Mouse (Mus musculus) c-Kit-positive CD71-negative TER-119-negative erythroid progenitor cells, embryonic 14.5 days (primary cell): Measurements from ENCODE around the gene Srrm4.

Experiments used
- DNase-seq: peaks from one replicate; pipeline ENCODE4 v3.0.0-alpha.2; 2013; ENCODE audit warnings: low read depth

Srrm4 gene

DNA sequence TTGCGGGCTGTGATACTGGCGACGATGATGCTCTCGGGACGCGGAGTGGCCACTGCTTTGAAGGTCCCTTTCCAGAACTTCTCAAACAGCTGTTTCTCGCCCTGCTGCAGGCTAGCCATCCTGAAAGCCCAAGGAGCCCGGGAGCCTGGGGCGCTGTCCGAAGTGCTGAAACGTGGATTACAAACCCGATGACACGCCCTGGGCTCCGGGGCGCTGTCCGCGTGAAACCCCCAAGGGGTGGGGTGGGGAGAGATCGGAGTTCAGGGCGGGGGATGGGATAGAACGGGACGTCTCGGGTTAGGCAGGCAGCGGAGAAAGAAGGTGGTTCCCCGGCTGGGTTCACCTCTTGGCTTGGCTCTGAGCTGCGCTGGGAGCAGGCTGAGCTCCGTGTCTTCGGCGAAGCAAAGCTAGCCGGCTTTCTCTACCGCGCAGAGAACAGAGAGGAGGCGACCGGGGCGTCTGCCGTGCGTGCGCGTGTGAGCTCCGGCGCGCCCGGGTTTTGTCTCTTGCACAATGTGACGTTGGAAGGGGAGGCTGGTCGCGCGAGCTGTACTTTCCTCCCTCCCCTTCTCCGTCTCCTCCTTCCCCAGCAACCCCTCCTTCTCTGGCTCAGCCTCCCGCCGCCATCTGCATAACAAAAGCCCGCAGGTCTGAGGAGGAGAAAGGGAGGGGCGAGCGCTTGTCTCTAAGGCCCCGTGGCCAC is at the start of gene Srrm4:
Gene Srrm4, minus strand, starts transcription at position 472 of the 703 bp plus-strand sequence.
- no peak for DNase-seq

DNA sequence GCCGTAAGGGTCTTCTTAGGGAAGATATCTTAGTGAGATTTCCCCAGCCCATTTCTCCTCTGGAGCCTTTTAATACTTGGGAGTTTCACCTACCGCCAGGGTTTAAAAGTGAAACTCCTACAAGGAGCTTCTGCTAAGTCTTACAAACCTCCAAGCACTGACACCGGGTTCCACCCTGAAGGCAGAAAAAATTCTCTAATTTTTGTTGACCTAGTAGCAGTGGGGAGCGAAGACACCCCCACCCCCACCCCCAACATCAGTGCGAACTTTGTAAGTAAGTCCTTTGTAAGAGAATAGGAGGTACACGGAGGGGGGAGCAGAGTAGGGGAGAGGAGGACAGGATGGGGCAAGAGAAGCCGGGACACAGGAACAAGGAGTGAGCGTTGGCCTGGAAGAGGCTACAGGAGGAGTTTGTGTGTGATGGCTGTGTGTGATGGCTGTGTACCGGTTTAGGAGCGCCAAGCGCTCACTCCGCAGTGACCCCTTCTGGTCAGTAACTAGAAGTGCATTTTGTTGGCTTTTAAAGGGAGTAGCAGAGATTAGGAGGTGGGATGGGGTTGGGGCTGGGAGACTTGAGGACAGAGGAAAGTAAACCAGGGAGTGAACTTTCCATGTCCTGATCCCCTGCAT is 1.3 kb upstream of the Srrm4 start:
- DNase-seq, result no peak

DNA sequence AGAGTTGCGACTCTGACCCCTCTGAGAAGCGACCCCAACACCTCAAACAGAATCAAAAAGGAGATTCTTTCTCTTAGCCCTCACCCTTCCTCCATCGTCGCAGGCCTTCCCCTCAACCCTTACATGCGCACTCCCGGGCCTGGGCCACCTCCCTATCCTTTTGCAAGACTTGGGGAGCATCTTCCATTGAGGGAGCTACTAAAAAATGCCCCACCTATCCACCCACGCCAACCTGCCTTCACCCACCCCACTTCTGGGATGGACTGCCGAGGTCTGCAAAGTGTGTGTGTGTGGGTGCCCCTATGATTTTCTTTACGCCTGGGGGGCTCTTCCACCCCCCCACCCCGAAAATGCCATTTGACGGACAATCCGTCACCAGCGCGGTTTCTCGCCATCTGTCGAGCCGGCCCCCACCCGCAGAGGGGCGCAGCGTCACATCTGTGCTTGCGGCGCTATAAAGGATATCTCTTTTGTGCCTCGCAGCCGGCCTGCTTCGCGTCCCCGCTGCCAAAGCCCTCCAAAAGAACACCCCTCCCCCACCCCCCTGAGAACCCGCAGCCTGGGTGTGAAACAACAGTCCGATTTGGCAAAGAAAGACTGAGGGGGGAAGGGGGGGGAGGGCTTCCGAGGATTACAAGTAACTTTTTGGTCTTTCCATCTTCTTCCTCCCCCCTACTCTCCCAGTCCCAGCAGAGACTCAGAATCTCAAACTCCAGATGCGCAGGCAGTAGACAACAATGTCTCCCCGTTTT is 608 bp upstream of the Srrm4 start:
- DNase-seq, result no peak

DNA sequence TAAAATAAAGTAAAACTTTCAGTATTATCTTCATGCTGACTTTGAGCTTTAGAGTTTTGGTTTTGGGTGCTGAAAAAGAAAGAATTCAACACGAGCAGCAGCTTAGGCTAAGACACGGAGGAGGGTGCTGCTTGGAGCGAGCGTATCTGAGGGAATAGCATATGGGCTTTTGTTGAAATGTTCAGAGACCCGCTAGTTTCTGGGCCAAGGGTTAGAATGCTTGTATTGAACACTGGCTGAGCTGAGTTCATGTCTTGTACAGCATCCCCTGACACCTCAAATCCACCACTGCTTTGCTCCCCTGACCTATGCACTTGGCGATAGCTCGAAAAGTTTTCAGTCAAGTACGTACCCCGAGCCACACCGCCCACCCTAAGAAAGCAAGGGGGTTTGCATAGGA is 919 bp downstream of the Srrm4 start:
- DNase-seq, result no peak

DNA sequence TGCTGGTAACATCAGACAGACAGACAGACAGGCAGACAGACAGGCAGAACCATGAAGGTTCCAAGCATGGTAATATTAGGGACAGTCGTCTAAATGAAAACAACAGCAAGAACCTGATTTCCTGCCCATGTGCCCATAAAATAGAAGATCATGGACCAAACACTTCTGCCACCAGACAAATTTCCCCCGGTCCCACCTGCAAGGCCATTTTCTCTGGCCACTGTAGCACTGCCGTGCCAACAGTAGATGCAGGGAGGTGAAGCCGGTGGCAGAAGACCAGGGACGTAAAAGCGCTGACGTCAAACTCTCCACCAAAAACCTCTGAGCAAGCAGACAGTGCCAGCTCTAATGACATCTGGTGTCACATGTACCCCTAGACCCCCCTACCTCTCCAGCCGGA is 2.0 kb downstream of the Srrm4 start:
- DNase-seq, result no peak

DNA sequence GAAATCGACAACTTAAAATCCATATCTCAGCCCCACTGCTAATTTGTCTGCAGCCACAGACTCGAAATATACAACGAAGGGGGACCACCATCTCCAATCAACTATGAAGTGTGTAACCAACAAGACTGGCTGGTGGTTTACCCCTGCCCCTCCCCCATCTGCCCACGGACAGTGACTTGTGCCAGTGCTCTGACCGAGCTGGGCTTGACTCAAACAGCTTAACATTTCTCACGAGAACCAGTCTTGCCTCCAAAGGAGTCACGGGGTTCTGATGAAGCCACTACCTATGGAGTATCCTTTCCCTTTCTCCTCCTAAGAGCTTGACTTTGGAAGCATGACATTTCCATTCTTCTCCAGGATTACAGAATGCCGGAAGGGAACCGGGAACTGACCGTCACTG is 2.8 kb downstream of the Srrm4 start:
- DNase-seq, result no peak

DNA sequence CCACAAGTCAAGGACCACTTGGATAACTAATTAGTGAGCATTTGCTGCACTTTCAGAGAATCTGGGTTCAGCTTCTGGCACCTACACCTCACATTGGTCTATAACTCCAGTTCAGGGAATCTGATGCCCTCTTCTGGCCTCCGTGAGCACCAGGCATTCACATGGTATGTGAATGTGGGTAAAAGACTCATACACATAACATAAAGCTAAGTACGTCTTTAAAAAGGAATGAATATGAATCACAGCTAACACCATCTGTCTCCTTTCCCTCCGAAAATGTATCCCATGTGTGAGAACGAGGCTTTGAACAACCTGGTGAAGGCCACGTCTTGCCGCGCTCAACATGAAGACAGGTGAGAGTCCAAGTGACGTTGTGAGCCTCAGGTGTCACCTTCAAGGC is 12.1 kb downstream of the Srrm4 start:
- no peak for DNase-seq

DNA sequence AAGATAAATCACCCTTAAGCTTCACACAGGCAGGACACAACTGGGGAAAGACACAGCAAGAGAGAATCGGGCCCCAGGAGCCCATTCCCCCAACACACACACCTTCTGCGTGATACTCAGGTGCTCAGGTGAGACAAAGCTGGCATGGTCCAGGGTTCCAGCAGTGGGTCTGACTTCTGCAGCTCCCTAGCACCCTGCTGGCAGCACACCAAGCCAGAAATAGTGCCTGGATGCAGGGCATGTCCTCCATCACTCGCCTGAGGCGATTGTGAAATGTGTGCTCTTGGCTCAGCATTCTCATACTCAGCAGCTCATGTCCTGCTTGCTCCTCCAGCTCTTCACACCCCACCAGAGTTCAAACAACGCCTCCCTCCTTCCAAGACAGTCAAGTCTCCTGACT is 14.5 kb downstream of the Srrm4 start:
- DNase-seq, result no peak

DNA sequence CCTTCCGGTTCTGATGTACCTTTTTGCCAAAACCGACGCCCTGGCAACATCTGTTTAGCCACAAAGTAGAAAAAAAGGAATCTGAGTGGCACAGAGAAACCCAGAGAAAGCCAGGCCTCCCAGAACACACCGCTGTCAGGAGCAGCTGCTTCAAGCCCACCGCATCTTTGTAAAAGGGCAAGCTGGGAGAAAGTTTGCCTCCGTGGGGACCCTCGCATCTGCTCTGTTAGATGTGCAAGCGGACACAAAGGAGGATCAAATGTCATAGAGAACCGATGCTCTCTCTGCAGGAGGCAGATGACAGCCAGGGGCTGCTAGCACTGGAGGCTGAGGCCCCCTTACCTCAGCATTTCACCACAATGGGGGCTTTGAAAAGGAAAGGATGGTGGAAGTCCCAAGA is 18.3 kb downstream of the Srrm4 start:
- DNase-seq, result no peak

DNA sequence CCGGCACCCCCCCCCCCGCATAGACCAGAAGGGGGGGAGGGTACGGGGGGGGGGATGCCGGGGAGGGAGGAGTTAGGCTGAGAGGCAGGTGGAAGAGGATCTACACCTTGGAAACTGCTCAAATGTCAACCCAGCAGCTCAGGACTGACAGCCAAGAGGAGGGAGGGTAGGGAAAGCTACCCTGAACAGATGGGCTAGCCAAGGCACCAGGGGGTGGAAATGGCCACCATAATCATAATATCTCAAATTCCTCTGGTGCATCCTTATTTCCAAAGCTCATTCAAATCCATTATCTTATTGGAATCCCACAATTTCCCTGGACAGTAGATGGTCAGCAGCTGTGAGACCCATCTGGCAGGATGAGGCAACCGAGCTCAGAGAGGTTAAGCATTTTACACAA is 19.7 kb downstream of the Srrm4 start:
- DNase-seq, result no peak

DNA sequence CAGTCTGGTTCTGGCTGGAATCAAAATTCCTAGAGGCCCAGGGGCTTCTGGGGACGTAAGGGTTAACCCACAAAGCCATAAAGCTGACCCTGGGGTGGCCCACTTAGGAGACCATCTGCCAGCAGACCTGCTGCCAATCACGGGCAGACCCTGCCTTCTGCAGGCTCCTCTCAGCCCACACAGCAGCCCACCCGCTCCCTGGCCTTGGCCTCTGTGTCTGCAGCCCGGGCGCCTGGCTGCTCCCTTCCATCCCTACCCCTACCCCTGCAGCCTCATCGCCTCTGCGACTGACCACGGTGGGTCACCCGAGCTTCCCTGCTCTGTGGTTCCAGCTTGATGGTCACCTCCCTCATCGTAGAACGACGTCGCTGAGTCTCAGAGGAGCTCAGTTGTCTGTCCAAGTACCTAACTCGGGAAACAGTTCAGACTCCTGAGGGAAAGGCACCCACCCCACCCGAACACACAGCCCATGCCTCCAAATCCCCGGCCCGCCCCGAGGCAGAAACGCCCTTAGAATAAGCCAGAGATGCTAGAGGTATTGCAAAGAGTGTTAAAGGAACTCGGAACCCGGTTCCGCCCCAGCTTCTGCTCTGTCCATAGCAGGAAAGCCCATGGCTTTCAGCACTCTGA is 20.3 kb downstream of the Srrm4 start:
- DNase-seq, result no peak

DNA sequence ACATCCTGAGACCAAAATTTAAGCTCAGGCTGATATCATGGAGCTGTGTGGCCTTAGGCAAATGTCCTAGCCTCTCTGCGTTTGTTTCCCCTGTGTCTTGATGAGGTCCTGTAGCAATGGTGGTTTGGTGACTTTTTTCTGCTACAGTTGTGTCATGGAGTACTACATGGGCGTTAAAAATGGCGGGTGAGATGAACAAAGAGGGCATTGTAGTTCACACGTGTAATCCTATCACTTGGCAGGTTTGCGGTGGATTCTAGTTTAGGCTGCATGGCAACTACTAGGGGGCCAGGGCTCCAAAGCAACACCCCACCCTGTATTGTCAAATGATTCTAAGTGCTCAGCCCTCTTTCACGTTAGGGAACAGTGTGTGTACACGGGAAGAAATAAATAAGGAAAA is 21.1 kb downstream of the Srrm4 start:
- no peak for DNase-seq

DNA sequence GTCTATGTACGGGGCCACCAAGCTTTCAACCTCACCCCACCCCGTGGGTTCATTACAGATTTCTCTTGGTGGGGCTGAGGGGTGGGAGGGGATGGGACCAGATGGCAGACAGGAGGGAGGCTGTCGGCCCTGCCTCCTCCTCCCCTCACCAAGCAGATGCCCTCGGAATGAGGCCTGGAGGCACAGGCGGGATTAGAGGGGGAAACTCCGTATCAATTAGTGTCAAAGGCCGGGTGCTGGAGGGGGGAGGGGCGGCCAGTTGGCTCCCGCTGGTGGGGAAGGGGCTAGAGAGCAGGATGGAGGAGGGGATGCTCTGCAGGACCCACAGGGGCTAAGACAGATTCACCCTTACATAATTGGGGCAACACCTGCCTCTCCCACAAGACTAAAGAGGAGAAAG is 22.0 kb downstream of the Srrm4 start:
- no peak for DNase-seq

DNA sequence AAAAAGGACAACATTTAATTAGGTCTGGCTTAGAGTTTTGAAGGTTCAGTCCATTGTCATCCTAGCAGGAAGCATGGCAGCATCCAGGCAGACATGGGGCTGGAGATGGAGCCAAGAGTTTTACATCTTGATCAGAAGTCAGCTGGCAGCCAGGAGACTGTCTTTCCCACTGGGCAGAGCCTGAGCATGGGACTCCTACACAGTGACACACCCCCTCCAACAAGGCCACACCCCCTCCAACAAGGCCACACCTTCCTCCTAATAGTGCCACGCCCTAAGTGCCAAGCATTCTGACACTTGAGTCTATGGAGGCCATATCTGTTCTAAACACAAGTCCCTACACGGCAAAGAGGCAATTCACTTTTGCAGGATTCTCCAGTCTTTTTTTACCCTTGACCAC is 23.6 kb downstream of the Srrm4 start:
- DNase-seq, result no peak

DNA sequence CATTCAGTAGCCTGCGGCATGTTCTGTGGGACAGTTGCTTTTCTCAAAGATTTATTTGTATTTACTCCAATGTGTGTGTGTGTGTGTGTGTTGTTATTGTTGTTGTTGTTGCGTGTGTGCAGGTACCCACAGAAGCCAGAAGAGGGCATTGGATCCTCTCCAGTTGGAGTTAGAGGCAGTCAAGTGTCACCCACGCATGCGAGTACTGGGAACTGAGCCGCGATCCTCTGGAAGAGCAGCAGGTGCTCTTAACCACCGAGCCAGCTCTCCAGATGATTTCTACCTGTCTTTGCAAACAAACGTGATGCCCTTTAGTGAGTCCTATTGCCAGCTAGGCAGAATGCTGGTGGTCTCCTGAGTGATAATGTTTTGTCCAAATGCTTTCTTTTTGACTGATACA is 24.3 kb downstream of the Srrm4 start:
- no peak for DNase-seq

DNA sequence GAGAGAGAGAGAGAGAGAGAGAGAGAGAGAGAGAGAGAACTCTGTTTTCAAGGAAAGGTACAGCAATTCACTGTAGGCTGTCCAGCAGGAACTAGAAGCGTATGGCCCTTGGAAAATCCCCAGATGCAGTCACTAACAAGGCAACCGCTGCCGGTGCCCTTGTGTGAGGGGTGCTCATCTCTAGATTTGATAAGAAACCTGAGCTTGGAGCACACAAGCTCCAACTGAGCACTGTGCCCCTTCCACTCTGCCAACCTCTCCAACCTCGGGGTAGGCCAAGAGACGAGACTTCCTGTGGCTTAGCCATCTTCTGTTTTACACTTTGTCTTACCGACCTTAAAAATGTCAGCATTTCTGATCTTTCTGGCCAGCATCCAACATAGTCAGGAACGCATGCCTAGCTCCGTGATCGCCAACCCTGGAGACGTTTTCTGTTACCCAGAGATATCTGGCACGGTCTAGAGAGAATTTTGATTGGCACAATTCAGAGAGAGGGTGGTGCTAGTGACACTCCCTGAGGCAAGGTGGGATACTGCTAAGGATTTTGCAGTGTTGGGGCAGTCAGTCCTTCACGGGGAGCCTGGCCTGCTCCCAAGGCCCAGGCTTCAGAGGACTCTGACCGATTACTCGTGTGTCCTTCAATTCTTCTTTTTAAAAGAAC is 25.1 kb downstream of the Srrm4 start:
- DNase-seq, result no peak

DNA sequence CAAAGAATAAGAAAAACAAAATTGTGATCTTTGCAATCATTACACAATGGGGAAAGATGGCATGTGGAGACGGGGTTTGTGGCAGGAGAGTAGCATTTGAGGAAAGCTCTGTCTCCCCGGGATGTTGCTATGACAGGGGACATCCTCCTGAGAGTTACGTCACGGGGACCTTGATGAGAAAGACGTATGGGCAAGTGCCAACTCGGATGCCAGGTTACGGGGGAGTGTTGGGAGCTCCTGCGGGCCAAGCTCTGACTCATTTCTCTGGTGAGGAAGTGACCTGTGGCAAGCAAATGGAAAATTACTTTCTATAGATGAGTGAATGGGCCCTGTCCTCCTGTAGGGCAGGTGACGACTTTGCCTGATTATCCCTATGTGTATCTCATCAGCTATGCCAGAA is 26.0 kb downstream of the Srrm4 start:
- DNase-seq, result no peak

DNA sequence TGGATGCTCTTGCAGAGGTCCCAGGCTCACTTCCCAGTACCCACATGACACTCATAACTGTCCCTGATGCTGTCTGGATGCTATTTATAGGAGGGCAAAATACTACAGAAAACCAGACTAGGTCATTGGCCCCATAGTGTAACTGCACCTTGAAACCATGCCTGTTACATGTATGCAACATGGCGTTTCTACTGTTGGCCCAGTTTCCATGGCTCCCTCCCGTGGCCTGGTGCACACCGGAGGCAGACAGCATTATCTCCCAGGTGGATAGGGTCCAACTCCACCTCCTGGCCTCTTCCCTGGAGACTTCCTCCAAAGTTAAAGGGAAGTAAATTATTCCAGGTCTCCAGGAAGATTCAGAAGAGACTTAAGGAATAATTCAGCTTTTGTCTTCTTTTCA is 27.2 kb downstream of the Srrm4 start:
- no peak for DNase-seq

DNA sequence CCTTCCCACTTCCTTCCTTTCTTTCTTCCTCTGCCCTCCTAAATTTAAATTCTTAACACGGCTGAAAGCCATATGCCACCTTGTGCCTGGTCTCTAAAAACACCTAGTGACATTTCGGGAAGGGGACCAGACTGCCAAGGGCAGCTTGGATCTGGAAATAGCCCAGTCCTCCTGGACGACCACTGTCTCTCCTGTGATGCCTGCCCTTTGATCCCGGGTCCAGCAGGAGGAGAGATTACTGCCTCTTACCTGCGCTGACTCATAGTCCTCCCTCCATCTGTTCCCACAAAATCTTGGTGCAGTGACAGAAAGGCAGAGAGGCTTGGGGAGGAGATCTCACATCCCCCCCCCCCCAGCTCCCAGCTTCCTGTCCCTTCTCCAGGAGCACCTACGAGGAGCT is 27.9 kb downstream of the Srrm4 start:
- DNase-seq, result no peak

DNA sequence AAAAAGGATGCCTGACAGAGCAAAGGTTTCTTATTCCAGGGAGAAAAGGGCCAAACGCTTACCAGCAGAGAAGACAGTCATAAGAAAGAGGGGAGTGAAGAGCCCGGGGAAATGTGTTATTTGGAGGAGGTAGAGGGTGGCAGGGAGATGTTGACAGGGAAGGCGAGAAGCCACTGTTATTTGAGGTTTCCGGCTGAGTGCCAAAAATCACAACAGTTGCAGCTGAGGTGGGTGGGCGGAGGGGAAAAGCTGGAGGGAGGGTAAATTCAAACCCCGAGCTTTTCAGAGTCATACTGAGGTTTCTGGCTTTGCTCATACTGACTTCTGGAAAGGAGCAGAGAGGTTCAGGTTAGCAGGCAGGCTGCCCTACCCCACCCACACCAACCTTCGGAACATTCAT is 32.5 kb downstream of the Srrm4 start:
- DNase-seq, result no peak

DNA sequence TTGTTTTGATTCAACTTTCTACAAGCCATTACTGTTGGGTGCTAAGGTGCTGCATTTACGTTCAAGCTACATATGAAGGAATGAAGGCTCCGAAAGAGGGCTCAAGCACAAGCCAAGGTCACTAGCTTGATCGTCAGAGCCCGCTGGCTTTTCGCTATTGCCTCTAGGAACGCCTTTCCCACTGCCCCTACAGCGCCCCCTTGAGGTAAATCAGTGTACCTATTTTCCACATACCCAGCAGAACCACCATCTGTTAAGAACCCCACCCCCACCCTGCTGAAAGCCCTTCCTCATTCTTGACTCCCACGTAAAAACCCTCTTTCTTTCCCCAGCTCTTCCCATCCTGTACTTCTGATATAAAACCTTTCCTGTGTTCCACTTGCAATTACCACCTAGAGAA is 35.0 kb downstream of the Srrm4 start:
- DNase-seq, result no peak

DNA sequence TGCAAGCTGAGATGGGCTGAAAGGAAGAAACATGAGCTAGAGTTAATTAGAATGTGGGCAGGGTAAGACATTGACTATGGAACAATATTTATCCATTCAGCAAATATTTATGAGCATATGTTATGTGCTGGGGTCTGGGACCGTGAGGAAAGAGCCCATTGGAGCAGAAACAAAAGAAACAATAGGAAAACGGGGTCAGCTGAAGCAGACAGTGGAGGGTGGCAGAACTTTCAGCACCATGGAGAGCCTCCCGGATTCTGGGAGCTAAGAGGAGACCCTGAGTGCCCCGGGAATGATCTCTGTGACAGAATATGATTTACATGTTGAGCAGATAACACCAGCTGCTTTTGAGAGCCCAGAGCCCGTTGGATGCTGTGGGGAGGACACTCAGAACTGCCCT is 37.7 kb downstream of the Srrm4 start:
- DNase-seq, result no peak

DNA sequence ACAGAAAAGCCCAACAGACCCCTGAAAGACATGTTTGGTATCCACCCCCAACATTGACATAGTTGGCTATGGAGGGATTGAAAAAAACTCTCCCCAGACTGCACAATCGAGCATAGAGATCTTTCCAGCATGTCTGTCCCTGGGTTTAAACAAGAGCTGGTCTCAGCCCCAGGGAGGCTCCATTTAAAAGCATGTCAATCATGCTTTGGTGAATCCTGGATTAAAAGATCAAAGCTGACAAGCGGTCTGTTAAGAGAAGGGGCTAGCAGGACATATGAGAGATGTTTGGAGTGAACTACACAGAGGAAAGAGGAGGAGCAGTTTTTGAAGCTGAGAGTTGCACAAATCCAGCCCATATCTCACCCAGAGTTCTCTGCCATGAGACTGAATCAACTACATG is 38.5 kb downstream of the Srrm4 start:
- no peak for DNase-seq
